Mouse (Mus musculus) intestine, embryonic 15.5 days (tissue): ENCODE data around the gene A630095N17Rik. TPM values are rescaled to one million over a fixed set of nuclear protein-coding genes. Genes with fewer than 3 reads are reported as not detected.
"Not testable (repeated sequence)": the region's sequence is repeated elsewhere in the genome, so short reads cannot be mapped to it uniquely, and the experiment has no call there.

ENCODE experiments used
- ATAC-seq: fragments of 200-750 bp; cut with Nextera tagmentation; 2 replicates; pipeline ENCODE4 v1.8.0; 2017; ENCODE audit warnings: moderate TSS enrichment, moderate library complexity
- H3K27ac ChIP-seq: fragments of 300-500 bp; sonication (generic); 2 replicates; pipeline ENCODE4 v1.5.1; 2015; ENCODE audit warnings: mild to moderate bottlenecking, inconsistent platforms
- H3K27me3 ChIP-seq: fragments of 300-500 bp; sonication (generic); replicated peaks from 2 replicates; pipeline ENCODE4 v1.6.1; 2015; ENCODE audit warnings: inconsistent platforms
- H3K36me3 ChIP-seq: fragments of 300-500 bp; sonication (generic); 2 replicates; pipeline ENCODE4 v1.6.1; 2015; ENCODE audit warnings: inconsistent platforms
- H3K4me1 ChIP-seq: fragments of 300-500 bp; sonication (generic); replicated peaks from 2 replicates; pipeline ENCODE4 v1.6.1; 2015; ENCODE audit warnings: inconsistent platforms
- H3K4me2 ChIP-seq: fragments of 300-500 bp; sonication (generic); replicated peaks from 2 replicates; pipeline ENCODE4 v1.6.1; 2015; ENCODE audit warnings: mild to moderate bottlenecking, inconsistent platforms
- H3K4me3 ChIP-seq: fragments of 300-500 bp; sonication (generic); replicated peaks from 2 replicates; pipeline ENCODE4 v1.5.1; 2015; ENCODE audit warnings: inconsistent platforms
- H3K9ac ChIP-seq: fragments of 300-500 bp; sonication (generic); 2 replicates; pipeline ENCODE4 v1.6.1; 2015; ENCODE audit warnings: inconsistent platforms
- H3K9me3 ChIP-seq: fragments of 300-500 bp; sonication (generic); 2 replicates; pipeline ENCODE4 v1.6.1; 2016; ENCODE audit warnings: inconsistent platforms
- WGBS: fragments of 180-500 bp; shearing (Covaris S2); methylation state at CpG from one replicate; pipeline ENCODE4 v1.1.7; 2015; 5-methylcytosine and 5-hydroxymethylcytosine counted together
- polyA plus RNA-seq: library from polyadenylated mRNA; unstranded; fragments of >200 nt; fragmentation: Nextera tagmentation; extraction: Ambion mirVana; gene quantifications from 2 replicates; pipeline ENCODE4 v1.2.1, GENCODE M21; 2015

Gene A630095N17Rik
- polyA plus RNA-seq, 1 experiment from 2014 or later = not detected

GRCm38 (mm10) chr1:75234606-75235005 is 2.7 kb upstream of the A630095N17Rik start:
- no peak overlapping the region for H3K9ac ChIP-seq
- no peak overlapping the region for H3K27ac ChIP-seq
- H3K27me3 ChIP-seq = no peaks in the 10 kb centered on the region
- peaks cover 9% of the 10 kb centered on the region; the same call in 1 of the 2 replicates for H3K4me1 ChIP-seq
- H3K4me3 ChIP-seq = no peak overlapping the region
- peak; percentile 40; the same call in 1 of the 2 replicates for ATAC-seq
- WGBS = 1% methylated on average over 8 of the region's 8 CpGs
- no peaks in the 10 kb centered on the region for H3K9me3 ChIP-seq
- no peak overlapping the region for H3K4me2 ChIP-seq
- H3K36me3 ChIP-seq = no peaks in the 10 kb centered on the region

GRCm38 (mm10) chr1:75232489-75232888 is 587 bp upstream of the A630095N17Rik start:
- H3K9ac ChIP-seq, ATAC-seq, H3K27me3 ChIP-seq, H3K27ac ChIP-seq, H3K4me1 ChIP-seq, H3K9me3 ChIP-seq, H3K4me2 ChIP-seq, H3K4me3 ChIP-seq, H3K36me3 ChIP-seq: not testable (repeated sequence)
- WGBS = 73% methylated on average over 4 of the region's 4 CpGs

GRCm38 (mm10) chr1:75231224-75231623 is 678 bp downstream of the A630095N17Rik start:
- Histone ChIP-seq H3K9me3 (no peaks in the 10 kb centered on the region), H3K4me1 (0 out of 2 replicates have a peak, but pooled peaks cover 2% of the 10 kb centered on the region), H3K27me3 (no peaks in the 10 kb centered on the region), H3K27ac (no peak overlapping the region), H3K4me3 (no peak overlapping the region), H3K36me3 (no peaks in the 10 kb centered on the region), H3K4me2 (no peak overlapping the region), H3K9ac (no peak overlapping the region)
- ATAC-seq = no peak
- WGBS = 76% methylated on average over 4 of the region's 4 CpGs

GRCm38 (mm10) chr1:75230335-75230994 is 1.4 kb downstream of the A630095N17Rik start:
- no peak for ATAC-seq
- H3K4me3 ChIP-seq = no peak overlapping the region
- no peaks in the 10 kb centered on the region for H3K36me3 ChIP-seq
- 0 out of 2 replicates have a peak overlapping the region, but pooled peaks have one; percentile 8 for H3K9ac ChIP-seq
- H3K27ac ChIP-seq = no peak overlapping the region
- H3K9me3 ChIP-seq = no peaks in the 10 kb centered on the region
- H3K27me3 ChIP-seq = no peaks in the 10 kb centered on the region
- no peak overlapping the region for H3K4me2 ChIP-seq
- H3K4me1 ChIP-seq = 0 out of 2 replicates have a peak, but pooled peaks cover 2% of the 10 kb centered on the region
- 63% methylated on average over 7 of the region's 7 CpGs for WGBS

- H3K27ac ChIP-seq = no peak overlapping the region
- H3K27me3 ChIP-seq = no peaks in the 10 kb centered on the region
- no peak for ATAC-seq
- no peak overlapping the region for H3K4me2 ChIP-seq
- H3K9ac ChIP-seq = no peak overlapping the region
- H3K36me3 ChIP-seq = no peaks in the 10 kb centered on the region
- WGBS = 70% methylated on average over 4 of the region's 4 CpGs
- no peaks in the 10 kb centered on the region for H3K9me3 ChIP-seq
- H3K4me3 ChIP-seq = no peak overlapping the region
- H3K4me1 ChIP-seq = 0 out of 2 replicates have a peak, but pooled peaks cover 2% of the 10 kb centered on the region
Measured at GRCm38 (mm10) chr1:75229158-75229557, 2.7 kb downstream of the A630095N17Rik start.

GRCm38 (mm10) chr1:75227653-75228052 is 4.2 kb downstream of the A630095N17Rik start:
- Histone ChIP-seq H3K4me3 (no peak overlapping the region), H3K36me3 (no peaks in the 10 kb centered on the region), H3K9me3 (no peaks in the 10 kb centered on the region), H3K27ac (no peak overlapping the region), H3K27me3 (no peaks in the 10 kb centered on the region), H3K4me2 (no peak overlapping the region), H3K4me1 (0 out of 2 replicates have a peak, but pooled peaks cover 2% of the 10 kb centered on the region), H3K9ac (no peak overlapping the region)
- 62% methylated on average over 1 of the region's 1 CpGs for WGBS
- no peak for ATAC-seq

GRCm38 (mm10) chr1:75226138-75226537 is 5.8 kb downstream of the A630095N17Rik start:
- WGBS = 59% methylated on average over 2 of the region's 2 CpGs
- Histone ChIP-seq H3K9ac (no peak overlapping the region), H3K4me1 (no peaks in the 10 kb centered on the region), H3K36me3 (no peaks in the 10 kb centered on the region), H3K27me3 (0 out of 2 replicates have a peak, but pooled peaks cover 6% of the 10 kb centered on the region), H3K4me3 (no peak overlapping the region), H3K4me2 (no peak overlapping the region), H3K27ac (no peak overlapping the region), H3K9me3 (no peaks in the 10 kb centered on the region)
- no peak for ATAC-seq

GRCm38 (mm10) chr1:75225473-75225872 is 6.4 kb downstream of the A630095N17Rik start:
- Histone ChIP-seq H3K27ac (no peak overlapping the region), H3K9ac (no peak overlapping the region), H3K36me3 (no peaks in the 10 kb centered on the region), H3K9me3 (no peaks in the 10 kb centered on the region), H3K4me2 (no peak overlapping the region), H3K4me3 (no peak overlapping the region), H3K27me3 (peaks cover 11% of the 10 kb centered on the region), H3K4me1 (no peaks in the 10 kb centered on the region)
- no peak for ATAC-seq
- WGBS = 68% methylated on average over 3 of the region's 3 CpGs

- Histone ChIP-seq H3K4me1 (peaks cover 9% of the 10 kb centered on the region), H3K4me2 (no peak overlapping the region), H3K27ac (no peak overlapping the region), H3K9ac (no peak overlapping the region), H3K4me3 (no peak overlapping the region), H3K27me3 (peaks cover 25% of the 10 kb centered on the region), H3K9me3 (no peaks in the 10 kb centered on the region), H3K36me3 (no peaks in the 10 kb centered on the region)
- WGBS = 65% methylated on average over 6 of the region's 6 CpGs
- no peak for ATAC-seq
Measured at GRCm38 (mm10) chr1:75223532-75223931, 8.4 kb downstream of the A630095N17Rik start.

GRCm38 (mm10) chr1:75222926-75223325 is 9.0 kb downstream of the A630095N17Rik start:
- H3K4me1 ChIP-seq = peaks cover 14% of the 10 kb centered on the region
- H3K27ac ChIP-seq = no peak overlapping the region
- ATAC-seq = no peak
- no peaks in the 10 kb centered on the region for H3K9me3 ChIP-seq
- H3K27me3 ChIP-seq = peaks cover 27% of the 10 kb centered on the region
- WGBS = 80% methylated on average over 6 of the region's 6 CpGs
- no peak overlapping the region for H3K4me3 ChIP-seq
- no peak overlapping the region for H3K4me2 ChIP-seq
- H3K36me3 ChIP-seq = no peaks in the 10 kb centered on the region
- no peak overlapping the region for H3K9ac ChIP-seq

- Histone ChIP-seq H3K27ac (no peak overlapping the region), H3K9me3 (no peaks in the 10 kb centered on the region), H3K4me1 (peaks cover 16% of the 10 kb centered on the region), H3K36me3 (no peaks in the 10 kb centered on the region), H3K27me3 (peaks cover 27% of the 10 kb centered on the region), H3K9ac (no peak overlapping the region), H3K4me2 (no peak overlapping the region), H3K4me3 (no peak overlapping the region)
- no peak for ATAC-seq
- 78% methylated on average over 3 of the region's 3 CpGs for WGBS
Measured at GRCm38 (mm10) chr1:75221538-75221937, 10.4 kb downstream of the A630095N17Rik start.

- Histone ChIP-seq H3K27ac (peak within 1 kb of the TSS; percentile 58; the same call in 1 of the 2 replicates), H3K4me2 (peak within 1 kb of the TSS; percentile 99), H3K4me3 (peak within 1 kb of the TSS; percentile 54), H3K4me1 (peaks cover 21% of the 10 kb centered on the region), H3K27me3 (peaks cover 27% of the 10 kb centered on the region), H3K9ac (peak within 1 kb of the TSS; percentile 61), H3K36me3 (peaks cover 6% of the 10 kb centered on the region; the same call in 1 of the 2 replicates), H3K9me3 (no peaks in the 10 kb centered on the region)
- ATAC-seq = peak; percentile 46
- under 1% methylated on average over 34 of the region's 34 CpGs for WGBS
Measured at GRCm38 (mm10) chr1:75219531-75219930, 12.4 kb downstream of the A630095N17Rik start, which contains the start of gene Tuba4a. TSS of gene Tuba4a (minus strand) at chr1:75219865.

GRCm38 (mm10) chr1:75219078-75219477 is 12.8 kb downstream of the A630095N17Rik start:
- no peaks in the 10 kb centered on the region for H3K9me3 ChIP-seq
- H3K27me3 ChIP-seq = peaks cover 27% of the 10 kb centered on the region
- H3K9ac ChIP-seq = peak overlapping the region; percentile 61
- WGBS = under 1% methylated on average over 24 of the region's 24 CpGs
- peaks cover 21% of the 10 kb centered on the region for H3K4me1 ChIP-seq
- peak; percentile 92 for ATAC-seq
- peak overlapping the region; percentile 99 for H3K4me2 ChIP-seq
- peak overlapping the region; percentile 58; the same call in 1 of the 2 replicates for H3K27ac ChIP-seq
- H3K36me3 ChIP-seq = peaks cover 6% of the 10 kb centered on the region; the same call in 1 of the 2 replicates
- H3K4me3 ChIP-seq = peak overlapping the region; percentile 54
